Mouse (Mus musculus) gastrocnemius, adult 2 months (tissue): Measurements from ENCODE around the gene Slc1a6. TPM values are rescaled to one million over a fixed set of nuclear protein-coding genes. Genes with fewer than 3 reads are reported as not detected.
A peak's percentile ranks its signal among the peaks of the same experiment; 100 is the strongest.
"Not testable (repeated sequence)": the region's sequence is repeated elsewhere in the genome, so short reads cannot be mapped to it uniquely, and the experiment has no call there.

Experiments used
- DNase-seq: peaks from one replicate; pipeline ENCODE4 v3.0.0; 2022
- H3K27ac ChIP-seq: fragments of 200-600 bp; 2 replicates; pipeline ENCODE4 v1.8.1; 2022; ENCODE audit warnings: mild to moderate bottlenecking
- H3K4me3 ChIP-seq: fragments of 200-600 bp; 2 replicates; pipeline ENCODE4 v1.8.1; 2022; ENCODE audit warnings: mild to moderate bottlenecking, moderate library complexity
- CTCF ChIP-seq: fragments of 200-600 bp; IDR thresholded peaks from 2 replicates; pipeline ENCODE4 v1.8.1; 2022; ENCODE audit warnings: antibody characterized with exemption, mild to moderate bottlenecking, moderate library complexity
- intact Hi-C: fragments of 180-260 bp; cut with DNase I; formaldehyde crosslinking; loops from one replicate; pipeline ENCODE4 v1.15.1; 2025
- total RNA-seq, 2 experiments: library from RNA; stranded (reverse); gene quantifications; 2 replicates each; pipeline ENCODE4 v1.2.3; 2021

The Slc1a6 gene
- total RNA-seq, 2 experiments from 2014 or later, result not detected

DNA sequence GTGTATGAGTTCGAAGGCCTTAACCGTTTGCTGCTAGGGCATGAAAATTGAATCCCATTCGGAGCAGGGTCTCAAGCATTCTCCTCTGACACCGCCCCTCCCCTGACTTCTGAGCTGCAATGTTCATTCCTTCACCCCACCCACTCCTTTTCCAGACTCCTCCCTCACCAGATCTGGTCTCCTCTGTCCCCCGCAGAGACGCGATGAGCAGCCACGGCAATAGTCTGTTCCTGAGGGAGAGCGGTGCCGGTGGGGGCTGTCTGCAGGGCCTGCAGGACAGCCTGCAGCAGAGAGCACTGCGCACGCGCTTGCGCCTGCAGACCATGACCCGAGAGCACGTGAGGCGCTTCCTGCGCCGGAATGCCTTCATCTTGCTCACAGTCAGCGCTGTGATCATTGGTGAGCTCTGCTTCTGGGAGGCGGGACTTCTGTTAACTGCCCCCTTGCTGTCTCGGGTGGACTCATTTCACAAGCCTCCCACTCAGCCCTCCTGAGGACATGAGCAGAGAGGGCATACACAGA lies 7.3 kb downstream of the Slc1a6 start:
- intact Hi-C loops, result no loop called here
- Histone ChIP-seq H3K27ac (peak overlapping the region; percentile 68), H3K4me3 (peak overlapping the region; percentile 76)
- DNase-seq, result peak; percentile 78
- no peak for TF ChIP-seq CTCF

DNA sequence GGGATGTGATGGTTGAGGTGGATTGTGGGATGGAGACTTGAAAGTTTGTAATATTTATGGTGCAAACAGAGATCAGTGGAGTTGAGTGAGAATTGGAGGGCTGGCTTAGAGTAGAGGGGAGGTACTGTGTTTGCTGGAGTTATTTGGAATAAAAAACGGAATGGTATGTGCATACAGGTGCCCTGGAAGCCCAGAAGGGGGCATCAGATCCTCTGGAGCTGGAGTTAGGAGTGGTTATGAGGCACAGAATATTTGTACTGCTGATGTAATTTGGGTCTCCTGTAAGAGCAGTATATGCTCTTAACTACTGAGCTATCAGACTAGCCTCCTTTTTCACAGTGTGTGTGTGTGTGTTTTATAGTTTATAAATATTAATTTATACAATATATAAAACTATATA lies 10.3 kb downstream of the Slc1a6 start:
- no peak overlapping the region for H3K27ac ChIP-seq
- no peak overlapping the region for H3K4me3 ChIP-seq
- DNase-seq, result no peak
- intact Hi-C loops, result no loop called here
- TF ChIP-seq CTCF, result no peak

DNA sequence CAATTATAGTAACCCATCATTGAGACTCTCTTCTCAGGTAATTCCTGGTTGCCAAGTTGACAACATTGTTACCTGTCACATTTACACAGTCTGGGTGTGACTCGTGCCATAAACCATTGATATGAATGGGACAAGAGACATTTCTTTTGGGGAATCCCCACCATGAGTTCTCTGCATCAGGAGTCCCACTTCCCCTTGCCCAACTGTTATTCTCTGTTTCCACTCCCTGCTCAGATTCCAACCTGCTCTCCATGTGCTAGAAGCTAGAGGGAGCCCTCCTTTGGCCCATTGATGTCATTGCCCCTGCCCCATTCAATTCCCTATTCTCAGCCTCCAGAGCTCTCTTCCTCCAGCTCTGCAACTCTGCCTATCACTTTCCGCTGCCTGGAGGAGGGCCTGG lies 21.2 kb downstream of the Slc1a6 start:
- DNase-seq, result no peak
- intact Hi-C loops, result no loop called here

DNA sequence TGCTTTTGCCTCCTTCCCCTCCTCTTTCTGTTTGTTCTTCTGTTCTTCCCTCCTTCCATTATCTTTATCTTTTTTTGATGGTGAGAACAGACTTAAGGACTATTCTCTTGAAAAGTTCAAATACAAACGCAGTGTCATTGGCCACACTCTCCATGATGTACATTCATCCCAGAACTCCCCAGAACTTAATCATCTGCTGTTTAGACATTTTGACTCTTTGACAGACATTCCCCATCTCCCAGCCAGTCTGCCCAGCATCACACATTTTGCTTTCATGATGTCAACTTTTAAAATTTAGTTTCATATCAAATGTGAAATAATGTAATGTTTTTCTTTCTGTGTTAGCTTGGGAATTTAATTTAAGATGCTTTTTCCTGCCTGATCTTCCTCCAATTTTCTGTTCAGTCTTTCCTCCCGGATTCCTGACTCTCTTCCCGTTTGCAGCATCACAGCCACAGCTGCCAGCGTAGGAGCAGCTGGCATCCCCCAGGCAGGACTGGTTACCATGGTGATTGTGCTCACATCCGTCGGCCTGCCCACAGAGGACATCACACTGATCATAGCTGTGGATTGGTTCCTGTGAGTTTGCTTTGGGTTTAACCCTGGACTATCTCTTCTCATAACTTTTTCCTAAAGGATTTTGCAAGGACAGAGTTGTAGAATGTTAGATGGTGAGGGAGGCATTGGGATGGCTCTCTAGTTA lies 32.2 kb downstream of the Slc1a6 start:
- DNase-seq, result no peak
- H3K4me3 ChIP-seq, result no peak overlapping the region
- intact Hi-C loops, result no loop called here
- TF ChIP-seq CTCF, result no peak
- no peak overlapping the region for H3K27ac ChIP-seq

More for the DNA sequence above, 21.2 kb downstream of the Slc1a6 start:
- no peak overlapping the region for H3K4me3 ChIP-seq
- no peak overlapping the region for H3K27ac ChIP-seq
- TF ChIP-seq CTCF, result no peak

DNA sequence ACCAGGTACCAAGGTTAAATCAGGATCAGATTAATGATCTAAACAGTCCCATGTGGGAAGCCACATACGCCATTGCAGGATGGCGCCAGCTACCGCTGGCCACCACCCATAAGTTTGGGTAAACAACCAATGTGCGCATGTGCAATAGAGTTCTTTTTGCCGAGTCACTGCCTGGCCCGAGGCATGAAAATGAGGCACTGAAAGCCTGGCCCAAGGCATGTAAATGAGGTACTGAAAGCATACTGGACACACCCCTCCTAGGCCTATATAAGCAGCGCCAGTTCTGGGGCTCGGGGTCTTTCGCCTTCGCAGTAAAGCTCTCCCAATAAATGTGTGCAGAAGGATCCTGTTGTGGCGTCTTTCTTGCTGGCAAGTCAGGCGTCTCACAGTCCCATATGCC lies 60.2 kb downstream of the Slc1a6 start:
- H3K27ac ChIP-seq, intact Hi-C loops, H3K4me3 ChIP-seq, DNase-seq: not testable (repeated sequence)

DNA sequence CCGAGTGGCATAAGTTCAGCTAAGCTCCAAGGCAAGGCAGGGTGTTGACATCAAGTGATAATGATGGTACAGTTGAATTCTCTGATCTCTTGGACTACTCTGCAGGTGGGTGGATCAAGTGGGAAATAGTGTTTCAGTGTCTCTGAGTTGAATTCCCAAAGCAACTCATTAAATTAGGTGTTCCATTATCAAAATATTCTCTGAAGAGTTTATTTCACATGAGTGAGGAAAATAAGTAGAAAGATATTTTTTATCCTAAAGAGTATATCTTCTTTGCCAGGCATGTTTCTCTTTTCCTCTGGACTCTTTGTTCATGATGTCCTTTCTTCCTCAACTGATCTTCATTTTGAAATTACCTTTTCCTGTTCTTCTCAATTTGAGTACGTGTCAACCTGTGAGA lies 71.8 kb downstream of the Slc1a6 start, which contains the start of gene Olfr1356:
Olfr1356 (minus strand) TSS at position 101 of the 400 bp plus-strand sequence.
- intact Hi-C loops, result no loop called here
- no peak within 1 kb of the TSS for H3K4me3 ChIP-seq
- no peak for TF ChIP-seq CTCF
- no peak within 1 kb of the TSS for H3K27ac ChIP-seq
- no peak for DNase-seq

Other genes starting within 250 kb of the Slc1a6 start
- gene Ilvbl, start 206.2 kb upstream of the Slc1a6 start, total RNA-seq, result 10 to 100 TPM in 1 of 2 experiments, 1 to 10 TPM in 1; 9.0 to 17.9 TPM
- 1 to 10 TPM; 3.0 to 5.1 TPM for gene Syde1, start 188.5 kb upstream of the Slc1a6 start, total RNA-seq
- gene Olfr1357, start 162.4 kb upstream of the Slc1a6 start, total RNA-seq, result not detected
- gene Casp14, start 62.2 kb upstream of the Slc1a6 start, total RNA-seq, result not detected
- gene Ccdc105, start 27.4 kb upstream of the Slc1a6 start, total RNA-seq, result not detected
- gene Olfr1356, start 71.7 kb downstream of the Slc1a6 start, total RNA-seq, result not detected
- not detected for gene Olfr1355, start 95.0 kb downstream of the Slc1a6 start, total RNA-seq
- not detected for gene Olfr1354, start 132.7 kb downstream of the Slc1a6 start, total RNA-seq
- gene Olfr8, start 170.1 kb downstream of the Slc1a6 start, total RNA-seq, result not detected
- gene Olfr1353, start 182.8 kb downstream of the Slc1a6 start, total RNA-seq, result not detected
- not detected for gene Olfr1352, start 200.6 kb downstream of the Slc1a6 start, total RNA-seq
- gene Olfr1351, start 232.0 kb downstream of the Slc1a6 start, total RNA-seq, result not detected
- gene Olfr57, start 248.2 kb downstream of the Slc1a6 start, total RNA-seq, result not detected